Mouse (Mus musculus) heart, embryonic 16.5 days (tissue): Measurements from ENCODE around the gene Gpm6b. TPM values are rescaled to one million over a fixed set of nuclear protein-coding genes. Genes with fewer than 3 reads are reported as not detected.
A peak's percentile ranks its signal among the peaks of the same experiment; 100 is the strongest.

Experiments
- ATAC-seq: fragments of 200-750 bp; cut with Nextera tagmentation; replicated peaks from 2 replicates; pipeline ENCODE4 v1.8.0; 2017; ENCODE audit warnings: moderate number of reproducible peaks; ENCODE audit not compliant: insufficient read depth, low FRiP score; ENCODE audit errors: extremely low read depth
- H3K27ac ChIP-seq: fragments of 300-500 bp; sonication (generic); 2 replicates; pipeline ENCODE4 v1.5.1; 2014; ENCODE audit warnings: mild to moderate bottlenecking, low read length, control low read depth, moderate library complexity
- H3K27me3 ChIP-seq: fragments of 300-500 bp; sonication (generic); 2 replicates; pipeline ENCODE4 v1.6.1; 2014; ENCODE audit warnings: low read length, mixed read lengths; ENCODE audit not compliant: control insufficient read depth, insufficient read depth
- H3K36me3 ChIP-seq: fragments of 300-500 bp; sonication (generic); 2 replicates; pipeline ENCODE4 v1.6.1; 2014; ENCODE audit not compliant: control insufficient read depth, insufficient read depth
- H3K4me1 ChIP-seq: fragments of 300-500 bp; sonication (generic); 2 replicates; pipeline ENCODE4 v1.6.1; 2014; ENCODE audit warnings: low read length, mixed read lengths; ENCODE audit not compliant: control insufficient read depth, insufficient read depth
- H3K4me2 ChIP-seq: fragments of 300-500 bp; sonication (generic); 2 replicates; pipeline ENCODE4 v1.6.1; 2014; ENCODE audit warnings: low read depth, mild to moderate bottlenecking, control low read depth, low read length
- H3K4me3 ChIP-seq: fragments of 300-500 bp; sonication (generic); 2 replicates; pipeline ENCODE4 v1.5.1; 2014; ENCODE audit warnings: mild to moderate bottlenecking, control low read depth, low read length
- H3K9ac ChIP-seq: fragments of 300-500 bp; sonication (generic); 2 replicates; pipeline ENCODE4 v1.6.1; 2014; ENCODE audit warnings: low read length, control low read depth
- H3K9me3 ChIP-seq: fragments of 300-500 bp; sonication (generic); replicated peaks from 2 replicates; pipeline ENCODE4 v1.6.1; 2016; ENCODE audit warnings: low read length; ENCODE audit not compliant: control insufficient read depth
- WGBS: fragments of 180-500 bp; shearing (Covaris S2); extraction: QIAGEN DNeasy Blood & Tissue Kit; methylation state at CpG from one replicate; pipeline ENCODE4 v1.1.7; 2014; 5-methylcytosine and 5-hydroxymethylcytosine counted together
- polyA plus RNA-seq: library from polyadenylated mRNA; unstranded; fragments of >200 nt; fragmentation: Nextera tagmentation; extraction: Ambion mirVana; gene quantifications from 2 replicates; pipeline ENCODE4 v1.2.1, GENCODE M21; 2015

The Gpm6b gene
- polyA plus RNA-seq, 1 experiment from 2014 or later = 6.5 TPM

DNA sequence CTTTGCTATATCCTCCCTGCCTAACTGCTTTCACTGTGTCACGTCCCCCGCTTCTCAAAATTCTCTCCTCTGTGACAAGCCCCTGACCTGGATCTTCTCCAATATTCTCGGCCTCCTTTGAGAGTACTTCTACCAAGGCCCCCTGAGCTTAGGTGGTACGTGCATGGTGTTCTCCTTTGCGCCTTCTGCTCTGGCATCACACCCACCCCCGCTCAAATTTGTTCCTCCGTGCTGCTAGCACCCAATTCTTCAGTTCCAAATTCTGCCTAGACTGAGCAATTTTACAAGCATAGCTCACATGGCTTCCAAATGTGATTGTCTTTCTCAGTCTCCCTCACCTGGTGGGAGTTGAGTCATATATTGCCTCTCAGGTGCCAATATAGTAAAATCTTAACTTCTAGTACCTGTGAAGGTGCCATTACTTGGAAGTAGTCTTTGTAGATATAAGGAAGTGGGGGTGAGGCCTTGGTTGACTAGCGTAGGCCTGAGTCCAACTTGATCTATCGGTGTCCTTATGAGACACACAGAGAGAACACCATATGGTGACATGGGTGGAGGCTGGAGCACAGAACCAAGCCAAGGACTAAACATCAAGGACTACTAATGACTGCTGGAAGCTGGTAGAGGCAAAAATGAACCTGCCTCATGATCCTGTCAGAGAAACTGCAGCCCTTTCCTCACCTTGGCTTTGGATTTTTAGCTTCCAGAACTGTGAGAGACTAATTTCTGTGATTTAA lies 100.2 kb downstream of the Gpm6b start:
- H3K9me3 ChIP-seq = no peaks in the 10 kb centered on the region
- no peak overlapping the region for H3K9ac ChIP-seq
- ATAC-seq = no peak
- H3K27ac ChIP-seq = no peak overlapping the region
- no peak overlapping the region for H3K4me3 ChIP-seq
- WGBS = 80% methylated on average over 9 of the region's 9 CpGs
- no peak overlapping the region for H3K4me2 ChIP-seq
- no peaks in the 10 kb centered on the region for H3K4me1 ChIP-seq
- H3K36me3 ChIP-seq = no peaks in the 10 kb centered on the region
- 0 out of 2 replicates have a peak, but pooled peaks cover 3% of the 10 kb centered on the region for H3K27me3 ChIP-seq

DNA sequence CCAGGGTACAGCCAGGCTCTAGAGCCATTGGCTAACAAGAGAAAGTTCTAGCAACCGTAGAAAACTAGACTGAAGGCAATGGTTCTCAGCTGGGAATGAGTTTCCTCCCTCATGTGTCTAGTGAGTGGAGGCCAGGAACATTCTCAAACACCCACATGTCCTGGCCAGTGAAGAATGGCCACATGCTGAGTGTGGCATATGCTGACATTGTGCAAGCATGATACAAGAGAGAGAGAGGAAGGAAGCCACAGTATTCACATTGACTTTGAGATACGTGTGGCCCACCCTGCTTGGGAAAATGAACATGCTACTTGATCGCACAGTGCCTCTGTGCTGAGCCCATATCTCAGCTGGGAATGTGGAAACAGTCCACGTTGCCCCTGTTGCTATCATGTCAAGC lies 101.2 kb downstream of the Gpm6b start:
- 65% methylated on average over 4 of the region's 4 CpGs for WGBS
- Histone ChIP-seq H3K4me3 (no peak overlapping the region), H3K4me2 (no peak overlapping the region), H3K9ac (no peak overlapping the region), H3K27ac (no peak overlapping the region), H3K36me3 (no peaks in the 10 kb centered on the region), H3K27me3 (0 out of 2 replicates have a peak, but pooled peaks cover 3% of the 10 kb centered on the region), H3K9me3 (no peaks in the 10 kb centered on the region), H3K4me1 (no peaks in the 10 kb centered on the region)
- ATAC-seq = no peak

GRCm38 (mm10) chrX:166341795-166342194 lies 103.1 kb downstream of the Gpm6b start:
- no peaks in the 10 kb centered on the region for H3K9me3 ChIP-seq
- no peaks in the 10 kb centered on the region for H3K27me3 ChIP-seq
- no peak overlapping the region for H3K9ac ChIP-seq
- no peaks in the 10 kb centered on the region for H3K36me3 ChIP-seq
- H3K27ac ChIP-seq = no peak overlapping the region
- WGBS = 81% methylated on average over 6 of the region's 6 CpGs
- H3K4me1 ChIP-seq = no peaks in the 10 kb centered on the region
- no peak for ATAC-seq
- no peak overlapping the region for H3K4me3 ChIP-seq
- H3K4me2 ChIP-seq = no peak overlapping the region

DNA sequence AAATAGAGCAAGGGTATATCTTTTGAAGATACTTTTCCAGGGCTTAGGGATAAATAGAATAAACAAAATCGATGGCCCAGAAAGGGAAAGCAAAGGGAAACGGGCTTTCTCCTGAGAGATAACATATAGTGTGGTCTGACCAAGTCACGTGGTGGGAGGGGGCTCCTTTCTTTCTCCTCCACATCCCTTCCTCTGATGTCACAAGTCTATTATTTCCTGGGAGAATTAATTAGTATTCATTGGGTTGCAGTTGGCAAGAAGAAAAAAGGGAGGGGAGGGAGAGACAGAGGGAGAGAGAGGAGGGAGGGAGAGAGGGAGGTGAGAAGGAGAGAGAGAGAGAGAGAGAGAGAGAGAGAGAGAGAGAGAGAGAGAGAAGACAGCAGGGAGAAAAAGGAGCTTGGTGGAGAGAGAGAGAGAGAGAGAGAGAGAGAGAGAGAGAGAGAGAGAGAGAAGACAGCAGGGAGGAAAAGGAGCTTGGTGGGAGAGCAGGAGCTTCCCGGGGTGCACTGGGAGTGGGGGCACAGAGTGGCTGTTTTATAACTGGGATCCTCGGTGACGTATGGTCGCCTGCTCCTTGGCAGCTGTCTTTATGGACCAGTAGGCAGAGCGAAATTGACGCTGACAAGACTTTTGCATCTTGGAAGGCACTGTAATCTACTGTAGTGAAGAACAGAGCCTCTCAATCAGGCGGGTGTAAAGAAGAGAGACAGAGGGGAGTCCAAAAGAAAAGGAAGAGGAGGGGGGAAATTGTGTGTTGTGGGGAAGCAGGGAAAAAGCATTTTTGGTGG lies 105.7 kb downstream of the Gpm6b start:
- no peaks in the 10 kb centered on the region for H3K27me3 ChIP-seq
- H3K4me3 ChIP-seq = peak overlapping the region; percentile 23
- no peaks in the 10 kb centered on the region for H3K36me3 ChIP-seq
- H3K4me2 ChIP-seq = peak overlapping the region; percentile 51
- no peaks in the 10 kb centered on the region for H3K9me3 ChIP-seq
- no peak overlapping the region for H3K27ac ChIP-seq
- H3K4me1 ChIP-seq = no peaks in the 10 kb centered on the region
- no peak overlapping the region for H3K9ac ChIP-seq
- WGBS = 27% methylated on average over 10 of the region's 10 CpGs
- ATAC-seq = no peak

DNA sequence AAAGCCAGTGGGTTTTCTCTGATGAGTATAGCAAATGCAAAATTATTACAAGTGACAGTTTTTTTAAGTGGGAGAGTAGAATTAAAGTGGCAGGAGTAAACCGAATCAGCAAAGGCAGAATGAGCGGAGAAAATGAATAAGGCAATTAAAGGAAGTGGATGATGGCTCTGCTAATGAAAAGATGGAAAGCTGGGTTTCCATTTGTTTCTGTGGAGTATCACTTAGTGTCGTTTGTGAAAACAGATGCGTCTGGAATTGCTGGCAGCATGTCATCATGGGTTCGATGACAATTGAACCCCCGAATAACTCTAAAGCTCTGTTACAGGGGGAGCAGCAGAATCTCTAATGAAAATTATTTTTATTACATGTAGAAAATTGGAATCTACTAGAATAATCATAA lies 109.4 kb downstream of the Gpm6b start:
- H3K9me3 ChIP-seq = no peaks in the 10 kb centered on the region
- no peak for ATAC-seq
- 76% methylated on average over 6 of the region's 6 CpGs for WGBS
- H3K27me3 ChIP-seq = no peaks in the 10 kb centered on the region
- H3K4me3 ChIP-seq = no peak overlapping the region
- no peaks in the 10 kb centered on the region for H3K36me3 ChIP-seq
- no peak overlapping the region for H3K9ac ChIP-seq
- no peaks in the 10 kb centered on the region for H3K4me1 ChIP-seq
- H3K4me2 ChIP-seq = no peak overlapping the region
- H3K27ac ChIP-seq = no peak overlapping the region

- 81% methylated on average over 4 of the region's 4 CpGs for WGBS
- Histone ChIP-seq H3K4me3 (no peak overlapping the region), H3K36me3 (no peaks in the 10 kb centered on the region), H3K27me3 (no peaks in the 10 kb centered on the region), H3K4me1 (no peaks in the 10 kb centered on the region), H3K9ac (no peak overlapping the region), H3K27ac (no peak overlapping the region), H3K9me3 (no peaks in the 10 kb centered on the region), H3K4me2 (no peak overlapping the region)
- no peak for ATAC-seq
These were observed 109.9 kb downstream of the Gpm6b start for GRCm38 (mm10) chrX:166348634-166349033.

- 20% methylated on average over 6 of the region's 6 CpGs for WGBS
- no peak overlapping the region for H3K4me2 ChIP-seq
- no peak overlapping the region for H3K4me3 ChIP-seq
- H3K4me1 ChIP-seq = no peaks in the 10 kb centered on the region
- no peak overlapping the region for H3K9ac ChIP-seq
- ATAC-seq = peak; percentile 49; the same call in 1 of the 2 replicates
- H3K27ac ChIP-seq = no peak overlapping the region
- H3K27me3 ChIP-seq = no peaks in the 10 kb centered on the region
- no peaks in the 10 kb centered on the region for H3K36me3 ChIP-seq
- no peaks in the 10 kb centered on the region for H3K9me3 ChIP-seq
These were observed 113.1 kb downstream of the Gpm6b start for GRCm38 (mm10) chrX:166351790-166352189.

DNA sequence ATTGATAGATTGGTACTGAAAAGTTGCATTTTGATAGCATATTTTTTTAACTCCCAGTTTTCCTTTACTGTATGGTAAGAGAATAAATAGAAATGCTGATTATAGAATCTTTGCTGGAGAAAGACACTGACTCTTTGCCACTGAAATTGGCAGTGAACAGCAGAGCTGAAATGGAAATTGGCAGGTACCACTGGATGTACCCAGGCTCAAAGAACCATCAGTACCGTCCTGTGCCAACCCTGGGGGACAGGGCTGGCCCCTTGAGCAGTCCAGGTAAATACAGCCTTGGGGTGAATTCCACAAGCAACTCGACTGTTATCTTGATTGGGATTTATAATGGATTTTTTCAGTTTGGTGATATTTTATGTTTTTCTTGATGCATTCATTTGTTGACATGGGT lies 114.7 kb downstream of the Gpm6b start:
- no peak for ATAC-seq
- WGBS = 69% methylated on average over 2 of the region's 2 CpGs

GRCm38 (mm10) chrX:166354913-166355312 lies 116.2 kb downstream of the Gpm6b start:
- H3K4me3 ChIP-seq = no peak overlapping the region

More for the DNA sequence above, 114.7 kb downstream of the Gpm6b start:
- Histone ChIP-seq H3K4me2 (no peak overlapping the region), H3K9me3 (no peaks in the 10 kb centered on the region), H3K4me3 (no peak overlapping the region), H3K36me3 (no peaks in the 10 kb centered on the region), H3K4me1 (no peaks in the 10 kb centered on the region), H3K27me3 (no peaks in the 10 kb centered on the region), H3K9ac (no peak overlapping the region), H3K27ac (no peak overlapping the region)

More at GRCm38 (mm10) chrX:166354913-166355312, 116.2 kb downstream of the Gpm6b start:
- ATAC-seq = no peak
- Histone ChIP-seq H3K9ac (no peak overlapping the region), H3K36me3 (no peaks in the 10 kb centered on the region), H3K9me3 (no peaks in the 10 kb centered on the region), H3K27me3 (no peaks in the 10 kb centered on the region), H3K4me1 (no peaks in the 10 kb centered on the region), H3K27ac (no peak overlapping the region), H3K4me2 (no peak overlapping the region)
- 33% methylated on average over 1 of the region's 1 CpGs for WGBS
